Mouse (Mus musculus) erythroblast, adult 5-6 weeks (primary cell): ENCODE results near the gene Gm20388. TPM values are rescaled to one million over a fixed set of nuclear protein-coding genes. Genes with fewer than 3 reads are reported as not detected.

Experiments
- ATAC-seq: replicated peaks from 2 replicates; pipeline ENCODE4 v1.8.0; 2016; ENCODE audit warnings: moderate number of reproducible peaks, mild to moderate bottlenecking, moderate TSS enrichment, inconsistent platforms; ENCODE audit not compliant: poor library complexity, low FRiP score, severe bottlenecking
- total RNA-seq, 2 experiments: library from RNA; stranded (forward) in 1 of 2; stranded (reverse) in 1 of 2; fragments of 150-400 nt in 1 of 2; fragments of 200-764, 138-1000 nt in 1 of 2; gene quantifications; 2 replicates each; pipeline versions ENCODE4 v1.2.3 to v1.2.4; 2015 to 2017; ENCODE audit warnings: low replicate concordance in 2 of 2

Gene Gm20388
- total RNA-seq, 2 experiments from 2014 or later = 2.9 to 7.8 TPM

DNA sequence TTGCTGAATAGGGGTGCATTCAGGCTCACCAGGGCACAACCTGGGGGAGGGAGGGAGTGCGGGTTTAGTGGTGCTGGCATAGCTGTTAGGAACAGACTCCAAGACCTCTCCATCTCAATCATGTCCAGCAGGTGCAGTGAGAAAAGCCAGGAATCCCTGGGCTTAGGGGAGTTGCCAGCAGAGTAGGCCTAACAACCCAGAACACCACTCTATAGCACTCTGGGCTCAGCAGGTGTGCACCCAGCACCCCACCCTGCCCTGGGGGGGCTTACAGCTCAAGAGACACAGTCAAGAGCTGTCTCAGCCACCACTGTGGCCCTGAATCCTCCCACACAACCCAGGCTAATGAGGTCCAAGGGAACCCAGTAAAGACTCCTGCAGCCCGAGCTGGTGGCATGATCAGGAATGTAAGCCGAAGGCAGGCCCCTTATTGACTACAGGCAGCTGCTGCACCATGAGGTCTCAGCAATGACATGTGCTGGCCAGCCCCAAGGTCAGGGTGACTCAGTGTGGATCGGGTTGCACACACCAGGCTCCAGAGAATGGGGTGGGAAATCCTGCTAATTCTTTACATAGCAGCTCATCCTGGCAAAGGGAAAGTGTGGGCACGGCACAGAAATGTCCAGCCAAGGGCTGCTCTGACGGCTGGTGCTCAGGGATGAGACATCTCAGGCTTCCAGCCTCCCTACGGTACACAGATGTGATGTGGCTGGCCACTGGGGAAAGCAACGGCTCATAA is 1991.0 kb downstream of the Gm20388 start:
- ATAC-seq = no peak

DNA sequence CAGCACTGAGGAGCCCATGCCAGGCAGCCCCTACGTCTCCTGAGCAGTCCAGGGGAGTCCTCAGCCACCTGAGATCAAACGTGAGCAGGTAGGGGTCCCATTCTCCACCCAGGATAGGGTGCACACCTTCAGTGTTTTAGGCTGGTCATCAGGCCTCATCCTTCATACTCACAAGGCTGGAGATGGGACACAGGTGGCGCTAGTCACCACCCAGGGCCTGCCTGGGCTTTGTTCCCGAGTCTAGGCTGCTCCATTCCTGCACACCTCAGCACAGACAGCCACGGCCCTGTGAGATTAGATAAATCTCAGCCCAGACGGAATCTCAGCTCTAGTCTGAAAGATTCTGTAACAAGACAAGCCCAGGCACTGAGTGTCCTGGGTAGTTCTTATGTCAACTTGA is 1993.3 kb downstream of the Gm20388 start:
- no peak for ATAC-seq

DNA sequence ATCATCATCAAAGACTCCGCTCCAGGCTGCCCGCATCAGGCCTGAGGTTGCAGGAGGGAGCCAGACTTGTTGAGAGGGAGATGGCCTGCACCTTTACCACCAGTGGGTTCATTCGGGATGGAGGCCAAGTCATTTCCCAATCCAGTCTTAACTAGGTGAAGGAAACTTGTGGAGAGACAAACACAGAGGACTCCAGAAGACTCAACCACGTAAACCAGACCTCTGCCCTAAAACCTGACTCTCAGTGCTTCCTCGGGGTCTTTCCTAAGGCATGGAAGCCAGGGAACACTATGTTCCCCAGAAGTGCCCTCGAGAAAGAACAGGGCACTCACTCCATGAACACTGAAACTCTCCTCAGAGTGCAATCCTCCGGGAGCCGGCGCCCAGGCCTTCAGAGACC is 1994.4 kb downstream of the Gm20388 start:
- ATAC-seq = no peak

DNA sequence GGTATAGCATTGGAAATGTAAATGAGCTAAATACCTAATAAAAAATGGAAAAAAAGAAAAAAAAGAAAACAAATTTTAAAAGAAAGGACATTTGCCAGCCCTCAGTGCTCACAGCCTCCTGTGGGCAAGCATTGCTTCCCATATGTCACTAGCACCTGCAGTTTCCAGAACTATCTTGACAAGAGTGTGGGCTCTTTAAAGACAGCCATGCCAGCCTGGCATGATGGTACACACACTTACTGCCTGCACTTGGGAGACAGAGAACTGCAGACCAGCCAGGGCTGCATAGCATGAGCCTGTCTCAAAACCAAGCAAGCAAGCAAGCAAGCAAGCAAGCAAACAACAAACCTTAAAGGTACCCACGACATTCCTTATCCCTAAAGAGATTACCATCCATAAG is 1994.8 kb downstream of the Gm20388 start:
- no peak for ATAC-seq

DNA sequence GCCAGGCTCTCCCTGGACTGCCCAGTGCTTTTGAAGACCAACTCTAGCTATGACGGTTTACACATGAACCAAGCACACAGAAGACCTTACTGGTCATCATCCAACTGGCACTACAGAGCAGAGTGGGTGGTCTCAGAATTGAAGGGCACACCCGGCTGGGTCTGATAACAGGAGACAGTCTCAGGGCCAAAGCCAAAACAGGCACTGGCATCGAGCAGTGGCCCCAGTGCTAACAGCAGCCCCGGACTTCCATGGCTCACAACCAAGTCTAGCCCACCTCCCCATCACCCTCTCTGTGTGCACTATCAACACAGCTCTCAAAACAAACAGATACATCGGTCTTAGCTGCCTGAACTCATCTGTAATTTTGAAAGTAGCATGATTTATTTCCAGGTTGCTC is 1995.2 kb downstream of the Gm20388 start:
- peak; percentile 21 for ATAC-seq

DNA sequence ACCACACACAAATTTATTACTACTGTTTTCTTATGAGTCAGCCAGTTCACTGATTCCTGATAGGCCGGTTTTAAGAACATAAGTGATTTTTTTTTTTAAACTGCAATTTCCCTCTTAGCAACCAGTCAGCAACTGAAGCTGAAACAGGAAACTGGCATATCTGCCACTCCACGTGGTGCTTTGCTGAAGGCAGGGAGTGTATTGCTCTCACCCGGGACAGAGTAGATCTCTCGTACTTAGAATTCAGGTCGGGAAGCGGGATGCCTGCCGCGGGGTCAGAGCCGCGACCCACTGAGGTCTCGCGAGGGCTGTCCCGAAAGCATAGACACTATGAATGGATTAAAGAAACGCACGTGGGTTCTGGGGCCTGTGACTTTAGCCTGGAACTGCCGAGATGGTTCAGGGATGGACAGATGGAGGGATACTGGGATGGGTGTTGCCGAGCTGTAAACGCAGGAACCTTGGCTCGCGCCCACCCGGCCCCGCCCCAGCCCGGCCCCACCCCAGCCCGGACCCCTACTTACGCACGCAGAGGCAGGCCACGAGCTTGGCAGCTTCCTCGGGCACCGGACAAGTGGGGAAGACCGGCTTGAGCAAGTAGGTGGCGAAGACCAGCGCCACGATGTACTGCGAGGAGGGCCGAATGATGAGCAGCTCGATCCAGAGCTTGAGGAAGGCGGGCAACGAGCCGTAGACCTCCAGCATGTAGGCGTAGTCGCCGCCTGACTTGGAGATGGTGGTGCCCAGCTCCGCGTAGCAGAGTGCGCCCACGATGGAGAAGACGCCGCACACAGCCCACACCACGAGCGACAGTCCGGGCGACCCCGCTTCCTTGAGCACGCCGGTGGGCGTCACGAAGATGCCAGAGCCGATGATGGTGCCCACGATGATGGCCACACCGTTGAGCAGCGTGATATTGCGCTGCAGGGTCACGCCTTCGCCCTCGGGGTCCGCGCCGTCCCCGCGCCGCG is 1996.2 kb downstream of the Gm20388 start:
- peak; percentile 23 for ATAC-seq

DNA sequence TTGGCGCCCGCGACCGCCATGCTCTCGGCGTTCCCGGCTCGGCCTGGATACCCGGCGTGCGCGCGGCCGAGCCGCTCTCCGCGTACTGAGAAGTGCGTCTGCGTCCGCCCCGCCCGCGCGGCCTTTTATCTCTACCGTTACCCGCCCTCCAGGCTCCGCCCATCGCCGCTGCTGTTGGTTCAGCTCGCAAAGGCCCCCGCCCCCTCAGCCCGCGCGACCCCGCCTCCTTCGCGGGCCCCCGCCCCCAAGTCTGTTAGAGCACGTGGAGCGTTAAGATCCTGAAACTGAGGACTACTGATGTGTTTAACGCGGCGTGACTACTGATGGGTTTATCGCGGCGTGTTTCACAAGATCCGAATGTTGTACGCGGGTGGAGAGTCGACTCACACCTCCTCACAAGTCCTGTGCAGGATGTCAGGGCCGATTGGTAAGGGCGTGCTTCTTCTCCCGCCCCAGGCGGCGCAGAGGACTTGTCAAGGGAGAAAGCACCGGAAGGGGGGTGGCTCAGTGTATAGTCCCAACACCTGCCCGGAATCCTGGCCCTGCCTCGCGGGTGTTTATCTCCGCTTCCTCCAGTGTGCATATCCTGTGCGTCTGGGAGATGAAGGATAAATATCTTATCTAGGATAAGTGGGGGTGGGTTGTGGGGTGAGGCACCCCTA is 1997.1 kb downstream of the Gm20388 start, which contains the start of gene Slc7a5:
Slc7a5 (minus strand) TSS at position 108 of the 662 bp plus-strand sequence.
- peak; percentile 78 for ATAC-seq

DNA sequence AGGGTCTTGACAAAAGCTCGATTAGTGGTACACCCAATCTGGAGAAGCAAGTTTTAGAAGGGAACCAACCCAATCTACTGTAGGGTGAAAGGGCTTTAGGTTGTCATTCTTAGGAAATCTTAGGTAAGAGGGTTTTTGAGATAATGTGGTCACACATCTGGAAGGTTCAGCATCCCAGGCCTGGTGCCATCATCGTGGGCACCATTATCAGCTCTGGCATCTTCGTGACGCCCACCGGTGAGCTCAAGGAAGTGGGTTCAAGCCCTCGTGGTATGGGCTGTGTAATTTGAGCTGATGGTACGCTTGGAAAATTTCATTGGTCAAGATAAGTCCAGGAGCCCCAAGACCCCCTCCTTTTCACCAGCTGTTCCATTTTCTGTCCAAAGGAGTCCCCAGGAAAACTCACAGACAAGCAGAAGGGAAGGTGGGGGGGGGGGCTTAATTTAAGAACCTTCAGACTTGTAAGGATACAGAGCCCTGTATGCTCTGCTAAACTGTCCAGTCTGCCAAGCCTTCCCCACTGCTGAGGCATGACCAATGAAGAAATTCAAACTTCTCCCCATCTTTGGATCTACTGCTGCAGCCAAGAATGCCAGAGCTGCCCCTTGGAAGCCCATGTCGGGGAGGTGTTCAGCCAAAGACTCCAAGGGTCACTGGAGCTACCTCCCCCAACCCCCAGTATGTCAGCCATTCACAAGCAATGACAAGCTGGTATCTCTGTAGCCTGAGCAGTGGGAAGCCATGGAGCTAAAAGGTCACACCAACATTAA is 1997.9 kb downstream of the Gm20388 start:
- ATAC-seq = no peak

DNA sequence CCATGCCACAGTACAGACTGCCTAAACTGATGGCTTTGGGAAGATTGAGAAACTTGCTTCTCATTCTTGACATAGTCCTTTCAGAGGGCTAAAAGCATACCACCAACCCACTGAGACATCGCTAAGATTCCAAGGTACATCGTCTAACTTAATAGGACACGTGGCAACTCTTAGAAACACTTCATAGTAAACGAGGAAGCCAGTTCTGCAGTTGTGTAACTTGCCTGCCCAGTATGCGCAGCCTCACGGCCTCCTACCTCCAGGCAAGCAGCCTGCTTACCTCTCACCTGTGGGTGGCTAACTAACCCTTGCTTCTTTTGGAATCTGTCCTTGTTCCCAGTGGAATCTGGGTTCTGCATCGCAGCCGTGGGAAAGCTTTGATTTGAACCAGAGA is 1998.5 kb downstream of the Gm20388 start:
- ATAC-seq = no peak

DNA sequence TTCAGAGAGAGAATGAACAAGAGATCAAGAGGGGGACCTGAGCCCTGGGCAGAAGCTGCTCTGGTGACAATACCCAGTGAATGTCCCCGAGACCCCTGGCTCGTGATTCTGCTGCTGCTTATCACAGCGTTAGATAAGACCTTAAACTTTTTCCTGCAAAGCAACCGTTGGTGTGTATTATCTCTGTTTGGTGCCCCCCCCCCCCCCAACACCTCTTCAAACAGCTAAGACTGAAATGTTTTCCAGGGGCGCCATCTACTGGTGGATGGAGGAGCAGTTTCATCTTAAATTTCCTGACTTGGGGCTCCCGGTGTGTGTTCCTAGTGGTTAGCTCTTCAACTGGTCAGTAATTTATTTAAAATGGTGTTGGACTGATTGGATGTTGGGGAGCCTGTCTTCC is 1999.0 kb downstream of the Gm20388 start:
- ATAC-seq = no peak

DNA sequence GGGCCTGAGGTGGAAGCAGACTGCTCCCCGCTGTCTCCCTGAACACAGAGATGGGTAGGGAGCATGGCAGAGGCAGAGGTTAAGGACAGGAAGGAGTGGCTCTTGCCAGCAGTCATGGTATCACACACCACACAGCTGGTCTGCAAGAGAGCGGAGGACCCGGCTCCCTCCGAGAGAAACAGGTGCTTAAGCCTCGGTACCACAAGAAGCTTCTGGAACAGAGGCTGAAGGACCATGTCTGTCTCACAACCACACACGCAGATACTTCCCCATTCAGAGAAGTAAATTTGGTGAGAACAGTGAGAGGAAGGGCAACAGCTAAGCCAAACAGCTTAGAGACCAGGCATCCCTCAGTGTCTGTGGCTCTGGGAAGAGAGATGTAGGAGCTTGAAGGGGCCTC is 2000.8 kb downstream of the Gm20388 start:
- no peak for ATAC-seq

DNA sequence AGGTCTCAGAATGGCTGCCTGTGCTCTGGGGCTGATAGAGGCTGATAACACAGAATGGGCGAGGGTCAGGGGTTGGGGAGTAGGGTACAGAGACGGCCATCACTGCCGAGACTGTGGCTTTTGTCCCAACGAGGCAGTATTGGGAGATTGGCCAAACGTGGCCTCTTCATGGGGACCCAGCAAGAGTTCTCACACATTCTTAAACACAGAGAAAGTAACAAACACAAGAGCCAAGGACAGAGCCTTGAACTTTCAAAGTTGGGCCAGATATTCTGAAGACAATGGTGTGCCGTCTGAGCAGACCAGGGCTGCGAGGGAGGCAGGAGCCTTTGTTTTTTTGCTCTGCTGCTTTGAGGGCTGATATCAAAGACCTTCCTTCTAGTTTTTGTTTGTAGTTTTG is 2001.3 kb downstream of the Gm20388 start:
- ATAC-seq = no peak

DNA sequence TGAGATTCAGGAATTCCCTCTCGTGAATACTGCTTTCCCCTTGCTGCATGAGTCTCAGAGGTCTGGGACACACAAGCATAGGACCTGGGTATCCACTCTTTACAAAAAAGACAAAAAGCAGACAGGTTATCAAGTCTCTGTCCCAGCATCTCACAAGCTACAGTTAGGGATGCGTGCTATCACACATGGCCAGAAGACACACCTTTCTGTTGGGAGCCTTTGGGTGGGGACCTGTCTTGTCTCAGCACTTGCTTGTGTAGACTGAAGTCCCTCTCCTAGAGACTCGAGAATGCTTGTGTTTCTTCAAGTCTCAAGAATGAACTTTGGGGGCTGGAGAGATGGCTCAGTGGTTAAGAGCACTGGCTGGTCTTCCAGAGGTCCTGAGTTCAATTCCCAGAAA is 2002.2 kb downstream of the Gm20388 start:
- ATAC-seq = no peak

DNA sequence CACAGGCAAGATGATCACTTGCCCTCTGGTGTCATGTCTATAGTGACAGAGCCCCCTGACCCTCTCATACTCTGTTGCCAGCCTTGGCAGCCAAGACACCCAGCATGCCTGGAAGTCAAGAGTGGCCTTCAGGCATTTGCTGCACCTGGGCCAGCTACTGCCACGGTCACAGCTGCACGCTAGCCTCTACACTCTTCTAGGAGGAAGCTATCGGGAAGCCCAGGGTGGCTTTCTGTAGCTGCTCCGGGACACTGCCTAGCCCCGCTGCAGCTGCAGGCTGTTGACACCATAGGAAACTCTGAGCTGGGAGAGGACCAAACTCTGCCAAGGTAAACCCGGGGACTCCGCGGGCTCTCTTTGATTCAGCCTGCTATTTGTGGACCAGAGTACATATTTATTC is 2002.7 kb downstream of the Gm20388 start:
- no peak for ATAC-seq

DNA sequence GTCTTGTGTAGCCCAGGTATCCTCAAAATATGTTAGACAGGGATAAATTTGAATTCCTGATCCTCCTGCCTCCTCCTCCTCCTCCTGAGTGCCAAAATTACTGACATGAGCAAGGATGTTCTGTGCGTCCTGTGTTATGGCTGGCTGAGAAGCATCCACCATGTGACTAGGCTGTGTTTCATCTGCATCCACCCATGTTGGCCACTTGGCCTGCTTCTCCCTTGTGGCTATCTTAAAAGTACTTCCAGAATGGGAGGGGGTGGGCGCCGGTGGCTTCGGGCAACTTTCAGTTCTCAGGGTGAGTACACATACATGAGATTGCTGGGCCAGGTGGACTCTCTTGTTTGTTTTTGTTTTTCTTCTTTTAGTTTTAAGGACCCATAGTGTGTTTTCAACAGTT is 2008.5 kb downstream of the Gm20388 start:
- no peak for ATAC-seq

DNA sequence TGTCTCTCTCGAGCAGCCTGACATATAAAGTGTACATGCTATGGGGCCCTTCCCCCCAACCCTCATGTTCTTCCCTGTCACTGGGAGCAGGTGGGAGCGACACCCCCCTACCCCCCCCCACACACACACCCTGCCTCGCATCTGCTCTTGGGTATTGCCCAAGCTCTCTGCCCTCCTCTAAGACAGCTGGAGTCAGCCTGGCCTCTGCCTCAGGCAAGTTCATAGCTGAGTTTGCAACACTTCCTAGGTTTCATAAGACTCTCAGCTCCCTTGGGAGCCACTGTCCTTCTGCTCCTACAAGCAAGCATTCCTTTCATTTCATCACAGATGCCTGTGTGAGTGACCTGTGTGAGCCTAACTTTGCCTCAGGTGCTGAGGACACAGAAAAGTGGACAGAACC is 2009.1 kb downstream of the Gm20388 start:
- ATAC-seq = no peak

DNA sequence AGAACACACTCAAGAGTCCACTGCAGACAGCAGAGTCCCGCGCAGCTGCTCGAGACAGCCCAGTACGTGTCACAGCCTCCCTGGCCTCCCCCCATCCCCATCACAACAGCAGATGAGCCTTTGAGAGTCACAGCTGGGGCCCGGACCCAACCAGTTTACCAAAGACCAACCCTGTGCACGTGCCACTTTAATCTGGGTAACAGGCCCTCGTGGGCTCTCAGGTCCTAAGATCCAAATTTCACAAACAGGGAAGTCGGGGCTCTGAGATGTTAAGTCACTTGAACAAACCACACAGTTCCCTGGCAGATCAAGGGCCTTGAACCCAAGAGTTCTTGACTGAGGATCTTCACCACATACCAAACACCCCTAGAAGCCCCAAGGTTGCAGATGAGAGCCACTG is 2010.9 kb downstream of the Gm20388 start:
- no peak for ATAC-seq

DNA sequence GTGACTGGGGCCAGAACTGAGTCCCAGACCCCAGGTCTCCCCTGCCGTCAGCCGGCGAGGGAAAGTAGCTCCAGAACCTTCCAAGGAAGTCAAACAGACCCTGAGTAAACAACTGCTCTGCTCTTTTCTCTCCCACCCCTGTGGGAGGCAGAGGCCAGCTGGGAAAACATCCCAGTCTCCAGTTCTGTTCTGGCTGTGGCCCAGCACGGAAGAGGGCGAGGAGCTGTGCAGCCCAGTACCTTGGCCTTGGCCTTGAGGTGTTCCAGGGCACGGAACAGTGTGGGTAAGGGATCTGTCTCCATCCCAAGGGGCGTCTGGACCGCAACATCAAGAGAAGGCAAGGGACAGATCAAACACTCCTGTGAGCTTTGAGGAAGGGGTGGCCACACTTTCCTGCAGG is 2011.5 kb downstream of the Gm20388 start:
- ATAC-seq = no peak

DNA sequence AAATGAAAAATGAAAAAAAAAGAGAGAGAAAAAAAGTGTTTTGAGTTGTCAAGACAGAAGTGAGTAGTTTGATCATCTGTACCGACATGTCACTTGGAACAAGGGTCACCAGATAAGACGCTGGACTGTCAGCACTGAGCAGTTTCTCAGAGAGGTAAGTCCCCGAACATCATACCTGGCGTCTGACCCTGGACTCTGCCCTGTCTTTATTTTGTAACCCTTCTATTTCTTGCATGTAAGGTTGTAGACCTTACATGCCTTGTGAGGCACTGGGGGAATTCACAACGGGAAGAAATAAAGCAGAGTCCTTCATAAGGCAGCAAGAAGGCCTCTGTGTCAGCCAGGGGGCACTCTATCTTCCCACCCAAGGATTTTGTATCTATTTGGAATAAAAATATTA is 2014.0 kb downstream of the Gm20388 start:
- no peak for ATAC-seq

DNA sequence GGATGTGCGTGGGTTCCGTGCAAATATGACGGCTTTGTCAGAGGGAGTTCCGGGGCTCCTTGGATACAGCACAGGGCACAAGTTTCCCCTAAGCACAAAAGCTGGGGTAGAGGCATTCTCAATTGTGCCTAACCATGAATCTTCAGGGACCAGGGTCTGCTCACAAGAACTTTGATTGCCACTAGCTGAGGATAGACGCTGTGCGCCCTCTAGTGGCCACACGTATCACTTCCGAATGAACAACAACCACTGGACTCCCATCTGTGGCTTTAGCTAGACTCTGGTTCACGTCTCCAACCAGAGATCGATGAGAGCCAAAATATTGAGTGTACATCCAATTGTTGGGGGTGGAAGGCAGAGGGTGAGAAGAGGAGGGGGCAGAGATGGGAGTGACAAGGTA is 2015.0 kb downstream of the Gm20388 start:
- ATAC-seq = peak; percentile 81
